Mouse (Mus musculus) induced T-regulatory cell, adult 2 months (primary cell): ENCODE data around the gene Ache.

Source experiments
- DNase-seq: peaks from one replicate; pipeline ENCODE4 v3.0.0-alpha.2; 2012; ENCODE audit warnings: low read depth

The Ache gene

GRCm38 (mm10) chr5:137334317-137334716 is 47.0 kb downstream of the Ache start:
- no peak for DNase-seq

GRCm38 (mm10) chr5:137335066-137335465 is 47.7 kb downstream of the Ache start:
- DNase-seq: no peak

GRCm38 (mm10) chr5:137337190-137337589 is 49.9 kb downstream of the Ache start:
- no peak for DNase-seq

GRCm38 (mm10) chr5:137338256-137338655 is 50.9 kb downstream of the Ache start:
- DNase-seq: peak; percentile 75

- no peak for DNase-seq
These were observed 51.5 kb downstream of the Ache start for GRCm38 (mm10) chr5:137338663-137339289.

- no peak for DNase-seq
These were observed 52.1 kb downstream of the Ache start for GRCm38 (mm10) chr5:137339290-137339979.

GRCm38 (mm10) chr5:137340222-137340621 is 52.9 kb downstream of the Ache start:
- no peak for DNase-seq

GRCm38 (mm10) chr5:137342407-137343012 is 55.2 kb downstream of the Ache start:
- DNase-seq: no peak

GRCm38 (mm10) chr5:137343412-137343811 is 56.1 kb downstream of the Ache start:
- no peak for DNase-seq

- no peak for DNase-seq
These were observed 56.5 kb downstream of the Ache start for GRCm38 (mm10) chr5:137343869-137344268.
